ENCODE assay signal across 1 mouse cellular context in the genomic region with DNA sequence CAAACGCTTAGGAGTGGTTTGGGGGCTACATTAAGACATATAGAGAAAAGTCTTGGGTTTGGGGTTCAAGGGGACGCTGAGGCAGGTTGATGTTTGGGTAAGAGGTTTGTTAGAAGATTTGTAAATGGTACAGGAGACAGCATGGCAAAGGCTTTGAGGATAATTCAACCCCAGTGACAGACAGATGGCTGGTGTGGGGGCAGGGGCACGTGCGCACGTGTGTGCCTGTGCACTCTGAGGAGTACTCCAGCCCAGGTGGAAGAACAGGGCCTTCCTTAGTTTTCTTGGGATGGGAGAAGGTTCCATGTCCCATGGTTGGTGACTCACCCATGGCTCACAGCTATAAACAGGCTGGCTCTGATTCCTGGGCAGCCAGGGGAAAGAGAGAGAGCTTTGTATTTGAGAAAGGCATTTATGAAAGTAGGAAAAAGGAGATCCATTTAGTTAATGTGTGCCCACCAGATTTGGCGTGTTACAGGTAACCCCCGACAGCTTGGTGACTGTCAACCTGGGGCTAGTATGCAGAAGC.
TF ChIP-seq lines count a peak whose summit lies in the region.

No protein-coding gene starts in this region.

TF ChIP-seq in MEL, 35 proteins besides CTCF, POLR2A, EP300 and RAD21:
- no peak for TF ChIP-seq MYC (IDR thresholded peaks at IDR 0.05; ENCODE audit: low read depth, low read length)
- no peak for TF ChIP-seq USF1 (IDR thresholded peaks at IDR 0.05; ENCODE audit: low read depth, low read length)
